Mouse (Mus musculus) right cerebral cortex, postnatal 25 days (tissue): Measurements from ENCODE around the gene Chchd5.

Experiments
- DNase-seq: peaks from one replicate; pipeline ENCODE4 v3.0.0; 2022

Chchd5 gene

GRCm38 (mm10) chr2:129129412-129129929 is at the start of gene Chchd5:
Gene Chchd5 (plus strand): TSS chr2:129129700.
- DNase-seq, result peak; percentile 94

DNA sequence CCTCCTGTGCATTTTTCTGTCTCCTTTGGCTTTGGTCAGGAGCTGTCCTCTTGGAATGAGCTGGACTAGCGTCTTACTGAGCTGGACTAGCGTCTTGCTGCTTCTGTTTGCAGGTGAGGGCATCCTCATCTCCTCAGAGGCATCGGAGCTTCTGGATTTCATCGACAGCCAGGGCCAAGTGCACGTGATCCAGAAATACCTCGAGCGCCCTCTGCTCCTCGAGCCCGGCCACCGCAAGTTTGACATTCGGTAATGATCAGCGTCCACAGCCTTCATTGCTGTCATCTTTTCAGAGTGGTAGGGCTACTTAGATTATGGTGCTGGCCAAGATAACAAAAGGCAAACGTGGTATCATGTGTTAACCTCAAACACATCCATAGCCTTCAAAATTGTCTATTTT is 48.4 kb upstream of the Chchd5 start:
- no peak for DNase-seq

GRCm38 (mm10) chr2:129083514-129083913 is 46.0 kb upstream of the Chchd5 start:
- no peak for DNase-seq

DNA sequence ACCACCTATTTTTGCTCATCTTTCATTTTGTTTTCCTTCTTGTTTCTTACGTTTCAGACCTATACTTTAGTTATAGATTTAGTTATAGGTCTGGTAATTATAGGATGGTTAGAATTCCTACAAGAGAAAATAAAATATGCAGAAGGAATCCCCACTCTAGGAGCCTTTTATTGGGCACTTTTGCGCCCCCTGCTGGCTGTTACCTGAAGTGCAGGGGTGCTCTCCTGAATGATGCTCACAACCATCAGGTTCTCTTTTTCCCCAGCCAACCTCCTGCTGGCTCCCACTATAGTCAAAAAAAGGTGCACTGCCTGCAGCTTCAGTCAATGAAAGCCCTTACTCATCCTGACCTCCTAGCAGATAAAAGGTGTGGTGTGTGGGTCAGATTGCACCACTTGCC is 44.5 kb upstream of the Chchd5 start:
- no peak for DNase-seq

DNA sequence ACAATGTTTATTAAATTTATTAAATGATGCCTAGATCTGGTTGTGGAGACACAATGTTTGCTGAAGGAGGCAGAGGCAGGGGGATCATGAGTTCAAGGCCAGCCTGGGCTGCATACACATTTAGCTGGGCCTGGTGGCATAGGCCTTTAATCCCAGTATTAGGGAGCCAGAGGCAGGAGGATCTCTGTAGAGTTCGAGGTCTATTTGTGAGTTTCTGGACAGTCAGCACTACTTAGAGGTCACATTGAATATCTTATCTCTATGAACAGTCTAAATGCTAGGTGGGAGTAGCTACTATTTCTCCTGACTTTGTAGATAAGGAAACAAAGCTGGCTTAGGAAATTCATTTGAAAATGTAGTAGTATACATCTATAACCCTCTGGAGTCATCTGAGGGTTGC is 42.0 kb upstream of the Chchd5 start:
- no peak for DNase-seq

- no peak for DNase-seq
Measured at GRCm38 (mm10) chr2:129090370-129090769, 39.1 kb upstream of the Chchd5 start.

GRCm38 (mm10) chr2:129092810-129093209 is 36.7 kb upstream of the Chchd5 start:
- DNase-seq, result no peak

DNA sequence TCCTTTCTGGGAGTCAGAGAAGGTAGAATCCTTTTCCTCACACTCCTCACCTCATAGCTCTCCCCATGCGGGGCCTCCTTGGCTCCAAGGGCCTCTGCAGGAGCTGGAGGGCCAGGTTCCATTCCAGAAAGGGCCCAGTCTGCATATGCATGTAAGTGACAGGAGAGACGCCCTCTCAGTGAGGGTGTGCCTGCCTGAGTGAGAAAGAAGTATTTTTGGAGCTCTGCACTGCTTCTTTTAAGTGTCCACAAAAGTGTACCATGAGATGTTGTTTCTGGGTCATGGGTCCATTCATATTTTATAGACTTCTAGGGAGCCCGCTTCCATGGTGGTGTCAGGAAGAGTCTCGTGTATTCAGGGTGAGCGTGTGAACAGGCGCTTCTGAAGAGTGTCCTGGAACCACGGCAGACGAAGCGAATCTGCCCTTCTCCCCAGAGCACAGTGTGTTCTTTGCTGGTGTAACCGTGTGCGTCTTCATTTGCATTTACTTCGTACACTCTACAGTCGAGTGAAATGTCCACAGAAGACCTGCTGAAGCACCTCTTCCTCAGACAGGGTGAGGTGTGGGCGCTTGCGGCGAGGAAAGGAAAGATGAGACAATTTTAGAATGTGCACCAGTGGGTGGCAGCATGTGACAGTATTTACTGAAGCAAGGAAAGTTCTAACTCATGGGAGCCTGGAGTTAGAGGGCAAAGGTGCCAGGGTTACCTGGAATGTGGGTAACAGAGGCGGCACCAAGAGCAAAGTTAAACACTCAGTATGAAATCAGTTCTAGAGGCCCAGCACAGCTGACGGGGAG is 35.4 kb upstream of the Chchd5 start:
- DNase-seq, result no peak

- peak; percentile 94 for DNase-seq
Measured at GRCm38 (mm10) chr2:129100784-129101310, 28.7 kb upstream of the Chchd5 start, which contains the start of gene Polr1b. Gene Polr1b (plus strand): TSS chr2:129100995.

DNA sequence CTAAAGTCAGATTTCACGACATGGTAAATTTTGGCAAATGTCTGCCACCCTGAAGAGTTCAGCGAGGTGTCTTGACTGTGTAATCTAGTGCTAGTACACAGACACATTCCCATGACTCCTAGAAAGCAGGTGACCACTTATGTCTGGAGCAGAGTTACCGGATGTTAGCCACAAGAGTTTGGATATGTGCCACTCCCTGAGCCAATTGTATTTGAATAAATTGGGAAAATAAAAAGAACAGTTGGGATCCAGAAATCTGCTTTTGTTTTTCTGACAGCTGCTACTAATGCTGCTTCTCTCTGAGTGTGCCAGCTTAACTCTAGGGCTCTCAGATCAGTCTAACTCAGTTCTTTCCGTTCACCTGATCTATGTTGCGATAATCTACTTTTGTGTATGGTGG is 16.6 kb upstream of the Chchd5 start:
- DNase-seq, result no peak

- no peak for DNase-seq
Measured at GRCm38 (mm10) chr2:129115706-129116367, 13.7 kb upstream of the Chchd5 start.

DNA sequence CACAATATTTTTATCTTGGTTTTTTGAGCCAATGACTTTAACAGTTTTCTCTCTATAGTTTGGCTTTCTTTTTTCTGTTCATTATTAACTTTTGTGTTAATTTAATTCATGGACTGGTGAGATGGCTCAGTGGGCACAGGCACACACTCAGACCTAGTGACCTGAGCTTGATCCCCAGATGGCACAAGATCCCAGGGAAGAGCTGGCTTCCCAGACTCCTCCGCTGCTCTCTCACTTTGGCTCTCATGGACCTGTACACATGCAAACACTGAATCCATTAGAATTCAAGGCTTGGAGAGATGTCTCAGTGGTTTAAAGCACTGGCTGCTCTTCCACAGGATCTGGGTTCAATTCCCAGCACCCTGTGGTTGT is 13.1 kb upstream of the Chchd5 start:
- no peak for DNase-seq

- no peak for DNase-seq
Measured at GRCm38 (mm10) chr2:129118061-129118460, 11.4 kb upstream of the Chchd5 start.

DNA sequence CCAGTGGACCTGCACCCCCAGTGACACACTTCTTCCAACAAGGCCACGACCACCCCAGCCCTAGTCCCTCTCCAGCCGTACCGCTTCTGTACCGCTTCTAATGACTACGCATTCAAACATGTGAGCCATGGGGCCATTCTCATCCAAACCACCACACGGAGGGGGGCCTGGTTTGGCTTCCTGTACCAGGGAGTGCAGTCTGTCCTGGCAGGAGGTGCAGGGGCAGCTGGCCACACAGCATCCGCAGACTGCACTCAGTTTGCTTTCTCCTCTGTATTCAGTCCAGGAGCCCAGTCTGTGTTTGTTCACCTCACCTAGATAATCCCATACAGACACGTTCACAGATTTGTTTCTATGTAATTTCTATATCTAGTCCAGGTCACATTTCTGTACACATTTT is 7.5 kb upstream of the Chchd5 start:
- no peak for DNase-seq

DNA sequence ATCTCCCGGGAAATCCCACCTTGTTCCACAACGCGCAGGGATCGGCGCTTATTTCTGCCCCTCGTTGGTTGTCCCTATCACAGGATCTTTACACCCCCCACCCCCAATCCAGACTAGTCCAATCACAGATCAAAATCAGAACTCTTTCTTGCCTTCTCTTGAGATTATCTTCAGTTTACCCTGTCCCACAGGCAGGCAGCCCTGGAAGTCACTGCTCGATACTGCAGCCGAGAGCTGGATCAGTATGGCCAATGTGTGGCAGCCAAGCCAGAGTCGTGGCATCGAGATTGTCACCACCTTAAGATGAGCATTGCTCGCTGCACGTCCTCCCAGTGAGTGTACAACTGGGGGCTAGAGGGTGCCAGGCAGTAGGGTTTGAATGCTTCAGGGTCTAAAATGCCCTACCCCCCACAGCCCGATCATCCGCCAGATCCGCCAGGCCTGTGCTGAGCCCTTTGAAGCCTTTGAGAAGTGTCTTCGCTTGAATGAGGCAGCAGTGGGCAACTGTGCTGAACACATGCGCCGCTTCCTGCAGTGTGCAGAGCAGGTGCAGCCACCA is 566 bp downstream of the Chchd5 start:
- no peak for DNase-seq

- DNase-seq, result no peak
Measured at GRCm38 (mm10) chr2:129130776-129131175, 1.3 kb downstream of the Chchd5 start.

DNA sequence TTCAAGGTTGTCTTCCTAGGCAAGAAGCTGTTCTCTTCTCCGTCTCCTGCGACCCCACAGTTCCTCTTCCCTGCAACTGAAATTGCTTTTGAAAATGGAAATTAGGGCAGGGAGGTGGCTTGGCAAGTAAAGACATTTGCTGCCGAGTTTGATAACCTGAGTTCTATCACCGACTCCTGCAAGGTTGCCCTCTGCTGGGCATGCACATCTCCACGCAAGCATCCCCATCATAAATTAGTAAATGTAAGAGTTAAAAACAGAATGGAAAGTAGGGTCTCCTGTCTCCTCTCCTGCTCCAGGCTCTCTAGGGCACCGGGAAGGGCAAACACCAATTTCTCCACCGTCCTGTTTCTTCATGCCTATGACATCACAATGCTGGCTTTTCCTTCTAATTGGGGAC is 2.7 kb downstream of the Chchd5 start:
- no peak for DNase-seq

DNA sequence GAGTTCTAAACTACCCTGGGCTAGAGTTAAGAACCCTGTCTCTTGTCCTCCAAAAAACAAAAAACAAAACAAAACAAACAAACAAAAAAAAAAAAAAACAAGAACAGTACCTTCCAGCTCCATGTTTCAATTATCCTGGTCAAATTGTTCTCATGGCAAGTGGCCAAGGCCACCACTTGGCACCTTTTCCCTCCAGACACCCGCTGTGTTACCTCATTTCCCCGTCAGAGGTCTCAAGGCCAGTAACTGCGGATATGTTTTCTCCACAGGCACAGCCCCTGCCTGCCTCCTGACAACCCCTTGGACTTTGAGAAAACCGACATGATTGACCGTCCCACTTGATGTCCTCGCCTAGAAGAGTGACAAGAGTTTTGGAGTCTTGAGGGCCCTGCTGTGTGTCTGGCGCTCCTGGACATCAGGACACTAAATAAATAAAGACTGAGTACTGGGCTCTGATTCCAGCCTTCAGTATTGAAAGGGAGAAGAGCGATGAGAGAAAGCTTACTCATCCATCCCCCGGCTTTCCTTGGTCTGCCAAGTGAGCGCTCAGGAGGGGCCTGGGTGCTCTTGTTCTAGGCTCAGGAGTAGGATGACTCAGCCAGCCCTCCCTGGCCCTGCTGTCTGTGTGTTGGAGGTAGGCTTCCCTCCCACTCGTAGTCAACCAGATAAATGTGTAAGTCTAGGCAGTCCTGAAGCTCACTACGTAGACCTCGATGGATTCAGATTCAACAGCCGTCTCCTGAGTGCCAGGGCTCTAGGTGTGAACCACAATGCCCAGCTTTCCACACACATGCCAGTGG is 3.7 kb downstream of the Chchd5 start:
- DNase-seq, result peak; percentile 72

GRCm38 (mm10) chr2:129139906-129140305 is 10.4 kb downstream of the Chchd5 start:
- peak; percentile 48 for DNase-seq

DNA sequence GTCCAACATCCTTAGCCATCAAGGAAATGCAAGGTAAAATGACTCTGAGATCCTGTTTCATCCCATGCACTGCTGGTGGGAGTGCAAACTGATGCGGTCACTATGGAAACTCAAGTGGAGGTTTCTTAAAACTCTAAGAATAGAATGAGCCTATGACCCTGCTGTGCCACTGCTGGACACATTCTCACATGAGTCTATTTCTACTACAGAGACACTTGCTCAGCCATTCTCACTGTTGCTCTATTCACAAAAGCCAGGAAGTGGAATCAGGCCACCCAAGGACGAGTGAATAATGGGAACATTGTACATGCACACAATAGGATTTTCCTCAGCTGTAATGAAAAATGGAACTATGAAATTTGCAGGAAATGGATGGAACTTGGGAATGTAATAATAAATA is 19.3 kb downstream of the Chchd5 start:
- no peak for DNase-seq

DNA sequence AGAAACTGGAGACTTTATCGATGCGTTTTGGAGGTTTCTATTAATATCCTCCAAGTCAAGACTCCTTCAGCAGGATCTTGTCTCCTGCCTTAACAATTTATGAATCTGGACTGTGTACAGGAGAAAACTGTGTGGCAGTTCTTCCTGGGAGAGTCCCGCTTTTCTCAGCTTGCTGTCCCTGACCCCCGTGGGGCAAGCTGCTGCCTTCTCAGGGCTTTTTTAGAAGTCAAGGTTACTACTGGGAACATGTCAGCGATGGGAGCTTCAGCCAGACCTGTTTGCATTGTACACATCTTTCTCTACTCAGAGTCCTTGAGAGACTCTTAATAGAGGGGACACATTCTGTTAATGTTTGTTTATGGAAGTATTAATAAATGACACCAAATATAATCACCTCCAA is 20.9 kb downstream of the Chchd5 start:
- DNase-seq, result no peak

DNA sequence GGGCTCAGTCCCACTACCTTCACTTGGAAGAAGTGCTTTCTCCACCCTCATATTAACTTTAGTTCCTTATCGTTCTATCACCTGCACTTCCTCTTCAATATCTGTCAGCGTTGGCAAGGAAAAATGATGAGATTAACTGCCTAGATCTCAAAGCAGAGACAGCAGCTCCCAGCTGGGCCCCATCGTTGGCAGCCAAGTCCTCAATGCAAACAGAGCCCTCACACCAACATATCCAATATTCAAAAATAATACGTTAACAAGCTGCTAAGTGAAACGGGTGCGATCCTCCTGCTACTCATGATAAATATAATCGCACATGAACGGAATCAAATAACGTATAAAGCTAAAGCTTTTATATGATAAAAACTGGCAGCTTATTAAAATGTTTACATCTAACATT is 21.6 kb downstream of the Chchd5 start:
- no peak for DNase-seq

DNA sequence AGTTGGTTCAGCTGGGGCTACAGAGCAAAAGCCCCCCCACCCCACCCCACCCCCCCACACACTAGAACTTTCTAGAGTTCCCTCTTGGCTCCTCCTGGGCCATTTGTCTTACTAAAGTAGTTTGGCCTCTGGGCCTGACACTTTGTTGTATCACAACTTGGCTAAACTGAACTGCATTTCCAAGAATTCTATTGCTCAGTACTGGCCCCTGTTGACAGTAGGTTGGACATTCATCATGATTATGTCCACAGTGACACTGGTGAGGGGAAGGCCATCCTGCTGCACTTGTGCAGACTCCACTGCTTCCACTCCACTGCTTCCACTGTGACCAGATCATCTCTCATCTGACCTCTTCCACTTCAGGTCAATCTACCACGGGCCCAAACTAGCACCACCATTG is 23.3 kb downstream of the Chchd5 start:
- no peak for DNase-seq
